Mouse (Mus musculus) cerebellum, adult 2 months (tissue): Measurements from ENCODE around the gene Trpm2. TPM values are rescaled to one million over a fixed set of nuclear protein-coding genes. Genes with fewer than 3 reads are reported as not detected.

ENCODE experiments used
- DNase-seq, 2 experiments: peaks; one replicate each; pipeline ENCODE4 v3.0.0; 2021
- H3K27ac ChIP-seq: fragments of 200-500 bp; 2 replicates; pipeline ENCODE4 v1.5.1; 2012; ENCODE audit warnings: low read length, control low read depth, inconsistent platforms; ENCODE audit not compliant: insufficient read depth
- H3K27me3 ChIP-seq: fragments of 200-500 bp; 2 replicates; pipeline ENCODE4 v1.6.1; 2012; ENCODE audit warnings: inconsistent platforms, mild to moderate bottlenecking, low read length, moderate library complexity; ENCODE audit not compliant: control insufficient read depth, insufficient read depth
- H3K4me1 ChIP-seq: fragments of 200-500 bp; 2 replicates; pipeline ENCODE4 v1.6.1; 2011; ENCODE audit warnings: low read length; ENCODE audit not compliant: control insufficient read depth, insufficient read depth
- H3K4me3 ChIP-seq: fragments of 200-500 bp; replicated peaks from 2 replicates; pipeline ENCODE3; 2011; ENCODE audit warnings: mild to moderate bottlenecking, low read depth, low read length, control low read depth; ENCODE audit not compliant: insufficient read depth
- CTCF ChIP-seq: fragments of 200-500 bp; IDR thresholded peaks from 2 replicates; pipeline ENCODE4 v1.5.1; 2011; ENCODE audit warnings: low read depth, mild to moderate bottlenecking, control low read depth, low read length, moderate library complexity, borderline replicate concordance; ENCODE audit not compliant: insufficient read depth
- POLR2A ChIP-seq: fragments of 200-500 bp; IDR thresholded peaks from 2 replicates; pipeline ENCODE4 v1.6.1; 2011; ENCODE audit warnings: low read length, control low read depth, borderline replicate concordance; ENCODE audit not compliant: insufficient read depth
- WGBS: fragments of 180-500 bp; shearing (Covaris S2); methylation state at CpG from one replicate; pipeline ENCODE4 v1.1.7; 2018; 5-methylcytosine and 5-hydroxymethylcytosine counted together
- polyA plus RNA-seq: library from polyadenylated mRNA; depleted of rRNA; stranded (reverse); fragments of >200 nt; gene quantifications from 2 replicates; pipeline ENCODE4 v1.2.3, GENCODE M21; 2012; rRNA removed

Trpm2 gene
- polyA plus RNA-seq, 1 experiment, result 32.5 TPM

DNA sequence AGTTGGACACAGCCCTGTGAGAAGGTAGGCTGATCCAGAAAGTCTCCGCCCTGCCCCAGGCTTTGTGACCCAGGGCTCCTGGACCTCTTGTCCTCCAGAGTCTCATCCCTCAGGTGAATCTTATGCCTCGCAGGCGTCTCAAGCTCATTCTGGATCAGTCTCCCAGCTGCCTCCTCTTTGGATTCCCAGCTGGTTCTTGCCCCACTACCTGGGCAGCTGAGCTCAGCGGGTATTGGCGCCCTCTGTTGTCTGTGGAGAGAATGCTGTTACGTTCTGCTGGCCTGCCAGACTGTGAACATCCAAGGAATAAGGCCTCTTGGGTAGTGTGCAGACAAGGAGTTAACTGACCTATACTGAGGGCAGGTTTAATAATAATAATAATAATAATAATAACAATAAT lies 91.4 kb downstream of the Trpm2 start:
- DNase-seq, result no peak

DNA sequence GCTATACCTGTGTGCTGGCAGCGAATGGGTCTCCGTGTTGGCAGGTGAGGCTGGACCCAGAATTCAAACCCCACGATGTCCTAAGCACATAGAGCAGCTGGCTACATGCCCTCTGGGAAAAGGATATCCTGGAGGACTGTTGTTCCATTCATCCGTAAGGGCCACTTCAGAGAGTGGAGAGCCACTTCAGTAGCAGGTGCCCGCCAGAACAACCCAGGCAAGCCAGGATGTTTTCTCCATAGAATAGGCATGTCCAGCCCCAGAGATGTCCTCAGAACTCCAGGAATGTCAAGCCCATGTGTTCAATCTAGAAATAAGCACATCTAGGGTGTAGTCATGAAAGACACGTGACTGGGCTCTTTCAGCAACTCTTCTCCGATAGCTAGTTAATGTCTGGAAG lies 100.7 kb downstream of the Trpm2 start:
- no peaks in the 10 kb centered on the region for H3K27me3 ChIP-seq
- peaks cover under 1% of the 10 kb centered on the region; the same call in 1 of the 2 replicates for H3K4me1 ChIP-seq
- no peak for DNase-seq
- no peak for TF ChIP-seq POLR2A
- no peak for TF ChIP-seq CTCF
- WGBS, result 80% methylated on average over 7 of the region's 7 CpGs
- no peak overlapping the region for H3K27ac ChIP-seq
- H3K4me3 ChIP-seq, result no peak overlapping the region

More for the DNA sequence above, 91.4 kb downstream of the Trpm2 start:
- H3K27ac ChIP-seq, result no peak overlapping the region
- 63% methylated on average over 6 of the region's 6 CpGs for WGBS
- H3K27me3 ChIP-seq, result no peaks in the 10 kb centered on the region
- TF ChIP-seq CTCF (peak; percentile 13; the same call in 1 of the 2 replicates), POLR2A (no peak)
- no peak overlapping the region for H3K4me3 ChIP-seq
- no peaks in the 10 kb centered on the region; the same call in 1 of the 2 replicates for H3K4me1 ChIP-seq

GRCm38 (mm10) chr10:77867546-77867945 lies 102.8 kb downstream of the Trpm2 start:
- Histone ChIP-seq H3K4me1 (peaks cover 4% of the 10 kb centered on the region; the same call in 1 of the 2 replicates), H3K27me3 (no peaks in the 10 kb centered on the region), H3K27ac (no peak overlapping the region), H3K4me3 (no peak overlapping the region)
- DNase-seq, result no peak
- 35% methylated on average over 1 of the region's 1 CpGs for WGBS
- no peak for TF ChIP-seq POLR2A
- TF ChIP-seq CTCF, result no peak

- H3K4me3 ChIP-seq, result peak overlapping the region; percentile 31
- TF ChIP-seq CTCF (no peak), POLR2A (no peak)
- H3K4me1 ChIP-seq, result peaks cover 4% of the 10 kb centered on the region; the same call in 1 of the 2 replicates
- 34% methylated on average over 11 of the region's 11 CpGs for WGBS
- no peak overlapping the region for H3K27ac ChIP-seq
- no peaks in the 10 kb centered on the region for H3K27me3 ChIP-seq
- peak in 1 of 2 experiments; percentile 25 for DNase-seq
Observed at GRCm38 (mm10) chr10:77864762-77865143, 105.6 kb downstream of the Trpm2 start.

DNA sequence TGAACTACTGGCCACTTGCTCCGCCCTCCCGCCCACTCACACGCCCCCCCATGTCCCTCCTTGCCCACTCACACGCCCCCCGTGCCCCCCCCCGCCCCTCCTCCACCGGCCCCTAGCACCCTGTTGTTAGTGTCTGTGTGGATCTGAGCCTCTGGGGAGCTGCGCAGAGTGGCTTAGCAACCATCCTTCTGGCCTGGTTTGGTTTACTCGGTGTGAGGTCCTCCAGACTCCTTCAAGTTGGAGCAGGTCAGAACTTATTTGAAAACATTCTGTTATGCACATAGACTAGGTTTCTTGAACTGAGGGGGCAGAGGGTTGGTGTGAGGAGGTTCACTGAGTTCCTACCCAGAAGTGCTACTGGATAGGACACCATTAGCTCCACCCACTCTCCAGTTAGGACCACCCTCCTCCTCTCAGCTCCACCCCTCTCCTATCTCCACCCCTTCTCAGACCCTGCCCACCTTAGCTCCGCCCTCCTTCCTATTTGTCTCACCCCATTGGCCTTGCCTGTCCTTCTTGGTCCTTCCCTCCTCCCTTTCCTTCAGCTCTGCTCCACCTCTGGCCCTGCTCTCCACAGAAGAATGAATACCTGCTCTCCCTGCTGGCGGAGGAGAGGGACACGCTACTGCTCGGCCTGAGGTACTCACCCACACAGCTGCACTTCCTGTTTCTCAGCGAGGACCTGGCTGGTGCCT lies 106.1 kb downstream of the Trpm2 start:
- peak overlapping the region; percentile 31 for H3K4me3 ChIP-seq

DNA sequence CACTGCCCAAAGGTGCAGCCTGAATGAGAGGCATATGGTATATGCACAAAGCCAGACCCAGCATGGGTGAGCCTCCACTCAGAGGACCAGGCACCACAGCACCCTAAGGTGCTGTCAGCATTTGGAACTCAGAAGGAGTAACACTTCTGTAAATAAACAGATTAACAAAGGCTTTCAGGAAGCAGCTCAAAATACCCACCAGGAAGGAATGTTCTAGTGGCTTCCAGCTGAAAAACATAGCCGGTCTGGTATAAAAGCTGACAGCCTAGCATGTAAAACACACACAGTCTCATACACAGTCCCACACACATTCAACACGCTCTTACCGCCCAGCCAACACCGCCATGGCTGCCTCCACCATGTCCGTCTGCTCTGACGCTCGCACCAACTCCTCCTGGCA lies 108.7 kb downstream of the Trpm2 start, which contains the start of gene Gm3285:
Gene Gm3285, plus strand, starts transcription at position 301 of the 400 bp plus-strand sequence.
- Histone ChIP-seq H3K4me1 (peaks cover 4% of the 10 kb centered on the region; the same call in 1 of the 2 replicates), H3K27ac (no peak within 1 kb of the TSS), H3K27me3 (no peaks in the 10 kb centered on the region), H3K4me3 (no peak within 1 kb of the TSS)
- 23% methylated on average over 7 of the region's 7 CpGs for WGBS
- no peak for TF ChIP-seq POLR2A
- no peak for TF ChIP-seq CTCF
- DNase-seq, result no peak

More for the DNA sequence above, 106.1 kb downstream of the Trpm2 start:
- TF ChIP-seq CTCF (no peak), POLR2A (no peak)
- no peak overlapping the region for H3K27ac ChIP-seq
- 37% methylated on average over 13 of the region's 14 CpGs for WGBS
- peaks cover 4% of the 10 kb centered on the region; the same call in 1 of the 2 replicates for H3K4me1 ChIP-seq
- peak; percentile 21 to 25 for DNase-seq
- no peaks in the 10 kb centered on the region for H3K27me3 ChIP-seq

Other genes starting within 250 kb of the Trpm2 start
- not detected in 2 replicates for gene Krtap12-1, start 250.0 kb downstream of the Trpm2 start, polyA plus RNA-seq
- not detected in 2 replicates for gene Gm10100, start 244.1 kb downstream of the Trpm2 start, polyA plus RNA-seq
- not detected in 2 replicates for gene Gm18596, start 227.9 kb downstream of the Trpm2 start, polyA plus RNA-seq
- not detected in 2 replicates for gene Gm9736, start 219.2 kb downstream of the Trpm2 start, polyA plus RNA-seq
- gene Gm3233, start 210.9 kb downstream of the Trpm2 start, polyA plus RNA-seq, result not detected in 2 replicates
- gene Gm3238, start 199.2 kb downstream of the Trpm2 start, polyA plus RNA-seq, result not detected in 2 replicates
- not detected in 2 replicates for gene Gm7138, start 193.6 kb downstream of the Trpm2 start, polyA plus RNA-seq
- gene Gm3250, start 188.0 kb downstream of the Trpm2 start, polyA plus RNA-seq, result not detected in 2 replicates
- not detected in 2 replicates for gene Gm7137, start 182.4 kb downstream of the Trpm2 start, polyA plus RNA-seq
- gene Gm9639, start 175.5 kb downstream of the Trpm2 start, polyA plus RNA-seq, result not detected in 2 replicates
- not detected in 2 replicates for gene Gm19668, start 171.4 kb downstream of the Trpm2 start, polyA plus RNA-seq
- gene Gm9507, start 158.7 kb downstream of the Trpm2 start, polyA plus RNA-seq, result not detected in 2 replicates
- not detected in 2 replicates for gene Gm2696, start 155.9 kb downstream of the Trpm2 start, polyA plus RNA-seq
- gene Krtap10-4, start 143.5 kb downstream of the Trpm2 start, polyA plus RNA-seq, result not detected in 2 replicates
- gene Krtap10-10, start 134.6 kb downstream of the Trpm2 start, polyA plus RNA-seq, result not detected in 2 replicates
- gene Gm36176, start 123.8 kb downstream of the Trpm2 start, polyA plus RNA-seq, result not detected in 2 replicates
- not detected in 2 replicates for gene Gm10318, start 117.7 kb downstream of the Trpm2 start, polyA plus RNA-seq
- gene Gm3285, start 108.6 kb downstream of the Trpm2 start, polyA plus RNA-seq, result not detected in 2 replicates
- gene Lrrc3, start 68.0 kb downstream of the Trpm2 start, polyA plus RNA-seq, result 1.5 and 1.8 TPM in 2 replicates
- gene 1810043G02Rik, start 8.0 kb upstream of the Trpm2 start, polyA plus RNA-seq, result 69.3 and 74.5 TPM in 2 replicates
- 98.6 and 108 TPM in 2 replicates for gene Pfkl, start 39.5 kb upstream of the Trpm2 start, polyA plus RNA-seq
- 0.46 and 1.8 TPM in 2 replicates for gene Dnmt3l, start 71.4 kb upstream of the Trpm2 start, polyA plus RNA-seq
- gene Aire, start 73.0 kb upstream of the Trpm2 start, polyA plus RNA-seq, result 0.08 and 0.16 TPM in 2 replicates
- gene Icosl, start 98.7 kb upstream of the Trpm2 start, polyA plus RNA-seq, result 5.5 and 8.2 TPM in 2 replicates
- 169 and 172 TPM in 2 replicates for gene D10Jhu81e, start 199.2 kb upstream of the Trpm2 start, polyA plus RNA-seq
- gene Pwp2, start 214.6 kb upstream of the Trpm2 start, polyA plus RNA-seq, result 17.2 and 17.8 TPM in 2 replicates